Mouse (Mus musculus): ENCODE results near the gene Tas2r135. TPM values are rescaled to one million over a fixed set of nuclear protein-coding genes. Genes with fewer than 3 reads are reported as not detected.

Tas2r135 gene
- polyA plus RNA-seq, 1 experiment from 2014 or later: not detected

GRCm38 (mm10) chr6:42441395-42441794 is 36.2 kb downstream of the Tas2r135 start:
- no peak overlapping the region for H3K9ac ChIP-seq
- H3K4me3 ChIP-seq (replicated peaks): no peak overlapping the region
- no peak overlapping the region for H3K4me2 ChIP-seq
- ATAC-seq (ENCODE audit: low read depth) (no peak), DNase-seq (no peak)
- no peak overlapping the region for H3K27ac ChIP-seq
- no peaks in the 10 kb centered on the region for H3K9me3 ChIP-seq (replicated peaks)
- WGBS (ENCODE audit: insufficient replicate concordance): 49% methylated on average over 2 of the region's 2 CpGs
- no peaks in the 10 kb centered on the region for H3K4me1 ChIP-seq (replicated peaks)
- H3K36me3 ChIP-seq: no peaks in the 10 kb centered on the region
- H3K27me3 ChIP-seq: no peaks in the 10 kb centered on the region

GRCm38 (mm10) chr6:42444491-42444890 is 39.3 kb downstream of the Tas2r135 start:
- ATAC-seq (ENCODE audit: low read depth) (no peak), DNase-seq (no peak)
- no peaks in the 10 kb centered on the region for H3K4me1 ChIP-seq (replicated peaks)
- no peaks in the 10 kb centered on the region for H3K9me3 ChIP-seq (replicated peaks)
- no peak overlapping the region for H3K27ac ChIP-seq
- no peak overlapping the region for H3K9ac ChIP-seq
- no peaks in the 10 kb centered on the region for H3K27me3 ChIP-seq
- WGBS (ENCODE audit: insufficient replicate concordance): 50% methylated on average over 2 of the region's 2 CpGs
- no peaks in the 10 kb centered on the region for H3K36me3 ChIP-seq
- no peak overlapping the region for H3K4me3 ChIP-seq (replicated peaks)
- H3K4me2 ChIP-seq: no peak overlapping the region

GRCm38 (mm10) chr6:42447381-42447780 is 42.1 kb downstream of the Tas2r135 start:
- no peaks in the 10 kb centered on the region for H3K36me3 ChIP-seq
- no peaks in the 10 kb centered on the region for H3K27me3 ChIP-seq
- no peak overlapping the region for H3K9ac ChIP-seq
- no peak overlapping the region for H3K27ac ChIP-seq
- 52% methylated on average over 2 of the region's 2 CpGs for WGBS (ENCODE audit: insufficient replicate concordance)
- no peaks in the 10 kb centered on the region for H3K9me3 ChIP-seq (replicated peaks)
- no peak overlapping the region for H3K4me2 ChIP-seq
- no peak for ATAC-seq (ENCODE audit: low read depth)
- no peak for DNase-seq
- H3K4me3 ChIP-seq (replicated peaks): no peak overlapping the region
- no peaks in the 10 kb centered on the region for H3K4me1 ChIP-seq (replicated peaks)

Other genes with a start within 250 kb of the Tas2r135 start
- gene Tas2r144, start 190.1 kb upstream of the Tas2r135 start, polyA plus RNA-seq (2015; fragmentation: Nextera tagmentation; extraction: Ambion mirVana): not detected in 2 replicates
- 6.9 and 8.1 TPM in 2 replicates for gene Gstk1, start 159.5 kb upstream of the Tas2r135 start, polyA plus RNA-seq (2015; fragmentation: Nextera tagmentation; extraction: Ambion mirVana)
- gene Tmem139, start 143.5 kb upstream of the Tas2r135 start, polyA plus RNA-seq (2015; fragmentation: Nextera tagmentation; extraction: Ambion mirVana): 0.12 TPM in 1 of 2 replicates, not detected in the other
- gene Casp2, start 140.4 kb upstream of the Tas2r135 start, polyA plus RNA-seq (2015; fragmentation: Nextera tagmentation; extraction: Ambion mirVana): 26.0 and 29.8 TPM in 2 replicates
- 0.08 TPM in 1 of 2 replicates, not detected in the other for gene Clcn1, start 118.7 kb upstream of the Tas2r135 start, polyA plus RNA-seq (2015; fragmentation: Nextera tagmentation; extraction: Ambion mirVana)
- 0.05 TPM in 2 replicates for gene Fam131b, start 80.8 kb upstream of the Tas2r135 start, polyA plus RNA-seq (2015; fragmentation: Nextera tagmentation; extraction: Ambion mirVana)
- 36.5 and 39.7 TPM in 2 replicates for gene Zyx, start 55.8 kb upstream of the Tas2r135 start, polyA plus RNA-seq (2015; fragmentation: Nextera tagmentation; extraction: Ambion mirVana)
- gene Epha1, start 32.2 kb upstream of the Tas2r135 start, polyA plus RNA-seq (2015; fragmentation: Nextera tagmentation; extraction: Ambion mirVana): 2.7 and 2.9 TPM in 2 replicates
- not detected in 2 replicates for gene Tas2r143, start 5.2 kb upstream of the Tas2r135 start, polyA plus RNA-seq (2015; fragmentation: Nextera tagmentation; extraction: Ambion mirVana)
- gene Tas2r126, start 29.1 kb downstream of the Tas2r135 start, polyA plus RNA-seq (2015; fragmentation: Nextera tagmentation; extraction: Ambion mirVana): not detected in 2 replicates
- gene Olfr458, start 59.8 kb downstream of the Tas2r135 start, polyA plus RNA-seq (2015; fragmentation: Nextera tagmentation; extraction: Ambion mirVana): not detected in 2 replicates
- gene Olfr457, start 70.9 kb downstream of the Tas2r135 start, polyA plus RNA-seq (2015; fragmentation: Nextera tagmentation; extraction: Ambion mirVana): not detected in 2 replicates
- gene Olfr456, start 81.8 kb downstream of the Tas2r135 start, polyA plus RNA-seq (2015; fragmentation: Nextera tagmentation; extraction: Ambion mirVana): not detected in 2 replicates
- gene Olfr455, start 142.2 kb downstream of the Tas2r135 start, polyA plus RNA-seq (2015; fragmentation: Nextera tagmentation; extraction: Ambion mirVana): not detected in 2 replicates
- gene Tcaf3, start 192.3 kb downstream of the Tas2r135 start, polyA plus RNA-seq (2015; fragmentation: Nextera tagmentation; extraction: Ambion mirVana): not detected in 2 replicates
- gene Tcaf2, start 239.8 kb downstream of the Tas2r135 start, polyA plus RNA-seq (2015; fragmentation: Nextera tagmentation; extraction: Ambion mirVana): 0.24 and 0.27 TPM in 2 replicates